Mouse (Mus musculus): ENCODE measurements at regions not wholly inside any gene's neighbourhood (a gene's known extent, or its start where the extent isn't known, plus 50 kb on each side); places are given as distances from the start of the nearest gene placed in this dataset.
"Not testable (repeated sequence)": the region's sequence is repeated elsewhere in the genome, so short reads cannot be mapped to it uniquely, and the experiment has no call there.

DNA sequence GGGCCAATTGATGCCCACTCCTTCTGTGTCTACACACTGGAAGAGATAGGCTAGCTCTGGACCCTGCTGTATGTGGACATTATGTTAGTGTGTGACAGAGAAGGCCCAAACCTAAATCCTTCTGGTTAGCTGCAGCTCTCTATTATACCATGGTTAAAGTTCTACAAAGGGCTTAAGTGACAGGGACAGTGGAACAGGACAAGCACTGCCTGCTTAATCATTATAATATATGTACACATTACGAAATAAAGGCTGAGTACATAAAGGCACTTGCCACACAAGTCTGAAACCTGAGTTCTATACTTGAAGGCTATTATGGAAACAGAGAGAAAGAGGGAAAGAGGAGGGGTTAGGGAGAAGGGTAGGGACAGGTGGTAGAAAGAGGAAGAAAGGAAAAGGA is 55.2 kb downstream of the Rdh14 start:
- DNase-seq (ENCODE audit: low read depth, low spot score): no peak

GRCm38 (mm10) chr12:10457960-10458655 is 67.5 kb downstream of the Rdh14 start:
- DNase-seq (ENCODE audit: low read depth, low spot score): no peak

- peak; percentile 84 for DNase-seq (ENCODE audit: low read depth, low spot score)
These were observed 71.2 kb downstream of the Rdh14 start for GRCm38 (mm10) chr12:10461796-10462195.

GRCm38 (mm10) chr12:10462956-10463355 is 72.4 kb downstream of the Rdh14 start:
- DNase-seq (ENCODE audit: low read depth, low spot score): peak; percentile 71

- peak; percentile 73 for DNase-seq (ENCODE audit: low read depth, low spot score)
These were observed 83.4 kb downstream of the Rdh14 start for GRCm38 (mm10) chr12:10473986-10474385.

DNA sequence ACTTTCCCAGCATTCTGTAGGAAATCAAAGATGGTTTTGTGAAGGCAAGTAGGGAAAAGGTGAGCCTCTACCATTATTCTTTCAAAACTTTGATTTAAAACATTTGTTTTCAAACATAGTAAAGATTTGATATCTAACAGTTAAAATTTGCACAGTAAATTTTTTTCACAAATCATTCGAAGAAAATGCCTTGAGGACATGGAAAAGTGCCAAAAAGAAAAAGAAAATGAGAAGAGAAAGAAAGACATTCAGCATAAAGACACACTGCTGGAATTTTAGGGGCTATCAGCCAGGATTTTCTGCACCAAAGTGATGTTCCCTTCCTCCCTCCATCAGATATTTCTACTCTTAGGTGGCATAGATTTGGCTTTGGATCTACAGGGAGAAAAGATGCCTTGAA is 90.2 kb downstream of the Rdh14 start:
- peak; percentile 54 for DNase-seq (ENCODE audit: low read depth, low spot score)

- no peak for DNase-seq (ENCODE audit: low read depth, low spot score)
These were observed 91.9 kb downstream of the Rdh14 start for GRCm38 (mm10) chr12:10482294-10483010.

DNA sequence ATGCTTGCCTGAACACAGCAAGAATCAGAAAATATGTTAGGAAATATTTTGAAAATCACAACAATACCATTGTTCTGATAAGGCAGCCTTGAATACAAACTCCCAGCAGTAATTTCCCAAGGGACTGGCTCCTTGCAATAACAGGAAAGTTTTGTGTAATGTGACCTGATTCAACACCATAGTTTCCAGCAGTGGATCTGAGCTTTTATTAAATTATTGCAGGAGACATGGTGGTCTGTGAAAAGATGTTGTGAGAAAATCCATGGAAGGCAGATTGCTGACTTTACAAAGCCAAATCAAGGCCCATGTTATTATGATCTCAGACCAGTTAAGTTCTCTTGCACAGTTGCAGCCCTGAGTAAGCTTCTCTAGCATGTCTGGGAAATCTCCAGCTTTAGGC is 116.1 kb downstream of the Rdh14 start:
- peak; percentile 42 for DNase-seq (ENCODE audit: low read depth, low spot score)

- peak; percentile 56 for DNase-seq (ENCODE audit: low read depth, low spot score)
These were observed 123.0 kb downstream of the Rdh14 start for GRCm38 (mm10) chr12:10513526-10513925.

GRCm38 (mm10) chr12:10514278-10514677 is 123.7 kb downstream of the Rdh14 start:
- DNase-seq (ENCODE audit: low read depth, low spot score): peak; percentile 52

DNA sequence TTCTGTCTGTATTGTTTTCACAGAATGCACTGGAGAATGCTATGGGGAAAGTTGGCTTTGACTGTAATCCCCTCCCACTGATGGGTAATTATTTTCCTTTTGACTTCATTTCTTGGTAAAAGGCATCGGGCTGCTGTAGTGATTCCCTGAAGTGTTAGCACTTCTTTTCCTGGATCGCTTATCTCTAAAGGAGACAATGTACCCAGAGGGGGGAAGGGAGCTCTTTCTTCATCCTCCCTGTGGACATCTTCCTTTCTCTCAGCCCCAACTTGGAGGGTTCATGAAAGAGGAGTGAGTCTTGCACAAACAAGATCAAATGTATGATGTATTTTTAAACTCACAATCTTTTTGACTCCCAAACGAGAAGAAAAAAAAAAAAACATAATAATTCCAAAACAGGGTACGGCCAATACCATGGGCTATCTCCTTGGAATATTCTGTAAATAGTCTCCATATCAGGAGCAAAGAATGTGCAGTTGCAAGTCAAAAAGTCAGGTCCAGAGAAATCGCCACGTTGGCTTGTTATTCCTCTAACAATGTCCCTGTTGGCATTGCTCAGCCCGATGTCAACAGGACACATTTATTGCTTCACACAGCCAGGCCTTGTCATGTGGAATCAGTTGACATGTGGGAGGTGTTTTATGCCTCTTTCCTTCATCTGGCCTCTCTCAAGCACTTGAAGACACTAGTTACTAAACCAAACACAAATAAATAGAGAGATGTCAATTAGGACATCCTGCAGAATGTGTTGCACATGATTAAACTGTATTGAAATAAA is 134.1 kb downstream of the Rdh14 start:
- DNase-seq (ENCODE audit: low read depth, low spot score): no peak

GRCm38 (mm10) chr12:10525934-10526333 is 135.4 kb downstream of the Rdh14 start:
- no peak for DNase-seq (ENCODE audit: low read depth, low spot score)

DNA sequence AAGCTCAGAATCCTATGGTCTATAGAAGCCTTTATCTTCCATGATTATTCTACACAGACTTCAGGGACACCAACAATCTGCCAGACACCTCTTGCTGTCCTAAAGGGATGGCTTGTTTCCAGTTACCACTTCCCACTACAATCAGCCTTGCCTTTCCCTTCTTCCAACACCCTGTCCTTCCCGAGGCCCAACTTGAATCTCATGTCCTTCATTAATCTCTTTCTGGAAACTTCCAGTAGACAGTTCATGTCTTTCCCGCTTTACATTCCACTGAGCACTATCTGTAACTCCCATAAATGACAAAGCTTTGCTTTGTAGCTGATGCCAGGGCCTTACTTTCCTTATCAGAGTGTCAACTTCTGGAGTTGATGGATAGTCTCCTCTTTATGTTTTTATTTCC is 138.5 kb downstream of the Rdh14 start:
- DNase-seq (ENCODE audit: low read depth, low spot score): no peak

GRCm38 (mm10) chr12:10530996-10531395 is 140.4 kb downstream of the Rdh14 start:
- DNase-seq (ENCODE audit: low read depth, low spot score): no peak

DNA sequence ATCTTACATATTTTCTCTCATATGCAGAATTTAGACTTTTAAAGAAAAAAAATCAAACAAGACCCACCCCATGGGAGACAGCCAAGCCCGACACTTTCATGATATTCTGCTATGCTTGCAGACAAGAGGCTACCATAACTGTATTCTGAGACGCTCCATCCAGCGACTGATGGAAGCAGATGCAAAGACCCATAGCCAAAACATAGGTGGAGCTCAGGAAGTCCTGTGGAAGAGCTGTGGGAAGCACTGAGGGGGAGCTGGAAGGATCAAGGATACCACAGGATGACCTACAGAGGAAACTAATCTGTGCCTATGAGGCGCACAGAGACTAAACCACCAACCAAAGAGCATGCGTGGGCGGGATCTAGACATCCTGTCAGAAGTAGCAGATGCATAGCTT is 143.4 kb downstream of the Rdh14 start:
- peak; percentile 45 for DNase-seq (ENCODE audit: low read depth, low spot score)

- no peak for DNase-seq (ENCODE audit: low read depth, low spot score)
These were observed 145.7 kb downstream of the Rdh14 start for GRCm38 (mm10) chr12:10536239-10536638.

GRCm38 (mm10) chr12:10537069-10537468 is 146.5 kb downstream of the Rdh14 start:
- peak; percentile 89 for DNase-seq (ENCODE audit: low read depth, low spot score)

DNA sequence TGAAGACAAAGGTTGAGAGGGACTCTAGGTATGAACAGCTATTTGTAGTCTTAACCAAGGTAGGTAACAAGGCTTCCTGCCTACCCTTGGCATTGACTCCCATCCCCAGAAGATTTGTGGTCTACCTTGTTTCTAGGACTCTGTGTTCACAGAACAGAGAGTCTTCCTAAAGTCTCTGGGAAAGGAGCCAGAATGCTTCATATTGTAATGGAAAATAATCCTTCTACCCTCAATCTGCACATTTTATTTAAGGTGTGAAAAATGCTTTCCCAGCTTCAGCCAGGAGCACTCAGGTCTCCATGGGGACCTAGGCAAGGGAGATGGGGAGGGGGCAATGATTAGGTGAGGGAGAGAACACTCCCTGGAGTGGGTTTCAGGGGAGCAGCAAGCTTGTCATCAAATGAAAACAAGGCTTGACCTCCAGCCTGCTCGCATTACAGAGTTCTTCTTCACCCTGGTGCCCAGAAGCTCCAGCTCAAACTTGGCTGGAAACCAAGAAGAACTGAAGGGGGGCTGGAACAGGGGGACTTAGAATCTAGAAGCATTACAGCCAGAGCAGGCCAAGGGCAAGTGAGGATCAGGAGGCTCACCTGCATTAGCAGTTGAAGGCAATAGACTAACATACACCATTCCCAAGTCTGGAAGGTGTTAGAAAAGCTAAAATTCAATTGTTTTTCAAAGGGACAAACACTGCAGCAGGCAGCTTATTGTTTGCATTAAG is 159.1 kb downstream of the Rdh14 start:
- DNase-seq (ENCODE audit: low read depth, low spot score): no peak

DNA sequence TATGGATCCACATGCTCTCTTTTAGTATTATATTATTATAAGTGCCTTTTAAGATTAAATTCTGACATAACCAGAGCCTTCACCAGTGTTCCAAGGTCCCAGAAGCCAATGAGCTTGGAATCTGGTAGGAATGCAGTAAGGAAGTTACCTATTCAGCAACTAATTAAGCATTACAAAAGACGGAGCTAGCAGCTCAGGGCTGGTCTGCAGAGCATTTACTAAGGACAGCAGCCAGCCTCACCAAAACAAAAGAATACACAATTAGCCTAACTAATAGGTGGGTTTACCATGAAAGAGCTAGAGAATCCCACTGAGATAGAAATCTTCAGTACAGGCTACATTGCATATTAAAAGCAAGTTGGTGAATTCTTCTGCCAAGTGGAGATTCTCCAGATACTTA is 164.1 kb downstream of the Rdh14 start:
- not testable (repeated sequence) for DNase-seq (ENCODE audit: low read depth, low spot score)

DNA sequence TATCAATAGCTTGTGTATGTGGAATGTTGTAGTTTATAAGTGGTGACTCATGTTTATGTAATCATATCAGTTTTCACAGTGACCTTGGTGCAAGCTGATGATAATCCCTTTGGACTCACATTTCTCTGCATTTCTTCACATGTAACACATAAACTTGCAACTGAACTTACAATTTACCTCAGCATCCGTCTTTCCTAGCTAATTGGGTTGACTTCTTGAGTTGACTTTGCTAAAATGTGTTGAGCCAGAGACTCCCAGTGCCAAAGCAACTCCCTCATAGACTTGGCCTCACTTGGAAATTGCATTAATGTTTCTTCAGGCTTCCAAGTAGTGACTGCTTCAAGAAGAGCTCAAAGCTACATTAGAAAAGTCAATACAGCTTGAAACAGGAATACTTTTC is 172.4 kb downstream of the Rdh14 start:
- DNase-seq (ENCODE audit: low read depth, low spot score): peak; percentile 49

- DNase-seq (ENCODE audit: low read depth, low spot score): no peak
These were observed 177.3 kb downstream of the Rdh14 start for GRCm38 (mm10) chr12:10567881-10568280.
